Mouse (Mus musculus) testis, adult 2 months (tissue): ENCODE measurements at regions not wholly inside any gene's neighbourhood (a gene's known extent, or its start where the extent isn't known, plus 50 kb on each side); places are given as distances from the start of the nearest gene placed in this dataset.

Experiments used
- H3K27ac ChIP-seq: fragments of 200-500 bp; 2 replicates; pipeline ENCODE4 v1.5.1; 2012; ENCODE audit warnings: low read depth, low read length; ENCODE audit not compliant: control insufficient read depth, insufficient read depth
- H3K27me3 ChIP-seq: fragments of 200-500 bp; 2 replicates; pipeline ENCODE4 v1.6.1; 2012; ENCODE audit warnings: mild to moderate bottlenecking, low read length, moderate library complexity; ENCODE audit not compliant: control insufficient read depth, insufficient read depth
- H3K36me3 ChIP-seq: fragments of 200-500 bp; 2 replicates; pipeline ENCODE4 v1.6.1; 2012; ENCODE audit warnings: mild to moderate bottlenecking, low read length; ENCODE audit not compliant: control insufficient read depth, insufficient read depth
- H3K4me1 ChIP-seq: fragments of 200-500 bp; 2 replicates; pipeline ENCODE4 v1.6.1; 2012; ENCODE audit warnings: low read length; ENCODE audit not compliant: control insufficient read depth, insufficient read depth
- H3K4me3 ChIP-seq: fragments of 200-500 bp; 2 replicates; pipeline ENCODE4 v1.5.1; 2012; ENCODE audit warnings: low read depth, mild to moderate bottlenecking, low read length, moderate library complexity, mixed read lengths; ENCODE audit not compliant: control insufficient read depth
- CTCF ChIP-seq: fragments of 200-500 bp; IDR thresholded peaks from 2 replicates; pipeline ENCODE4 v1.5.1; 2012; ENCODE audit warnings: low read depth, mild to moderate bottlenecking, inconsistent platforms, low read length, moderate library complexity; ENCODE audit not compliant: control insufficient read depth, insufficient read depth, insufficient replicate concordance
- POLR2A ChIP-seq: fragments of 200-500 bp; IDR thresholded peaks from 2 replicates; pipeline ENCODE4 v1.6.1; 2012; ENCODE audit warnings: low read depth, mild to moderate bottlenecking, inconsistent platforms, low read length, moderate library complexity; ENCODE audit not compliant: control insufficient read depth

GRCm38 (mm10) chr5:33527316-33527715, 93.5 kb upstream of the Nkx1-1 start:
- no peaks in the 10 kb centered on the region for H3K27me3 ChIP-seq
- peak overlapping the region; percentile 66 for H3K4me3 ChIP-seq

DNA sequence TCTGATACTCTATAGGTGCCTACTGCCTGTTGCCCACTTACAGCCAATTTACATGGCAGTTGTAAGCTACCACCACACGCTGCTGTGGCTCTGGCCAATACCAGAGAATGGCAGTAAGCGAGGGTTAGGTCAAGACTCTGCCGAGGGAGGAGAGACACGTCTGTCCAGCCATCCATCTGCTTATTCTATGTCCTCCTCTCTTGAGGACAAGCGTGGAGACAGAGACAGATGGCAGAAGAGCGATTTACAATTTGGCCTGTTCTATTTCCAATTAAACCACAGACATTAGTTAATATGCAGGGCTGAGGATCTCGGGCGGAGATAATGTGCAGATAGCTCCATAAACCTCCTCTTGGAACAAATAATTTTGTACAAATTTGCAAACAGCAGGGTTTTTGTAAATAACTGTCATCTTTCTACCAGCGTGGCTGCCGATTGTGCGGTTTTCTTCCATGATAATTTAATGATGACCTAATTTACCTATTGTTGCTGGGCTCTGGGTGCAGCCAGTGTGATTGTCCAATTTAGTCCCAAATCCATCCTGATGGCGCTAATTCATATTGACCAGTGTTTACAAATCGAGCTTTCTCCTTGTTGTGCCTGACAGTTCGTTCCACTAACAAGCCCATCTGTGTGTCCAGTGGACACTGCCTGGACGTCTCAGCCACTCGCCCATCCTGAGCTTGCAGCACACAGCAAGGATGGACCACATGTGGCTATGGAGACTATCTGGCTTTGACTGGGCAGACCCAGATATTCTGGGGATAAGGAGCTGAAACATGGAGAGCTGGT, 88.4 kb upstream of the Nkx1-1 start:
- Histone ChIP-seq H3K36me3 (no peaks in the 10 kb centered on the region), H3K27me3 (no peaks in the 10 kb centered on the region), H3K4me1 (peaks cover 5% of the 10 kb centered on the region; the same call in 1 of the 2 replicates), H3K27ac (no peak overlapping the region), H3K4me3 (no peak overlapping the region)
- TF ChIP-seq POLR2A (no peak), CTCF (no peak)

More at GRCm38 (mm10) chr5:33527316-33527715, 93.5 kb upstream of the Nkx1-1 start:
- Histone ChIP-seq H3K4me1 (peaks cover 13% of the 10 kb centered on the region), H3K36me3 (no peaks in the 10 kb centered on the region), H3K27ac (peak overlapping the region; percentile 8; the same call in 1 of the 2 replicates)
- no peak for TF ChIP-seq CTCF
- TF ChIP-seq POLR2A: no peak

- Histone ChIP-seq H3K36me3 (no peaks in the 10 kb centered on the region), H3K4me1 (no peaks in the 10 kb centered on the region), H3K27ac (no peak overlapping the region), H3K4me3 (no peak overlapping the region), H3K27me3 (no peaks in the 10 kb centered on the region)
- no peak for TF ChIP-seq POLR2A
- TF ChIP-seq CTCF: no peak
Observed at GRCm38 (mm10) chr5:33520856-33521255, 87.1 kb upstream of the Nkx1-1 start.

DNA sequence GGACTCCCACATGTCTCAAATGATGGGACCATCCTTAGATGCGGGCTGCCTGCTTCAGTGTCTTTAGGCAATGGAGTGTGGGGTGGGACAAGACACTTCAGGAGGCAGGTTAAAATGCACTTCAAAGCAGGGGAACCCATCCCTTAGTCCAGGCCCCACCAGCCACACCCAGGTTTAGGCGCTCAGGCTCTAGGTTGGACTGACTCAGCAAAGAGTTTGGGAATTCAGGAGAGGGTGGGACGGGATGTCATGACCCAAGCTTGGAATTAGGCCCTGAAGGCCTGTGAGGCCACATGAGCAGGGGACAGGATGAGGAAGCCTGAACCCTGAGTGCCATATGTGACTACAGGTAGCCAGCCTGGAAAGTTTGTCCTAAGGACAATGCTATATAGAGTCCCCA, 85.6 kb upstream of the Nkx1-1 start:
- no peak for TF ChIP-seq POLR2A
- TF ChIP-seq CTCF: no peak
- H3K36me3 ChIP-seq: no peaks in the 10 kb centered on the region
- no peak overlapping the region for H3K27ac ChIP-seq
- no peak overlapping the region for H3K4me3 ChIP-seq
- H3K27me3 ChIP-seq: no peaks in the 10 kb centered on the region
- no peaks in the 10 kb centered on the region for H3K4me1 ChIP-seq

DNA sequence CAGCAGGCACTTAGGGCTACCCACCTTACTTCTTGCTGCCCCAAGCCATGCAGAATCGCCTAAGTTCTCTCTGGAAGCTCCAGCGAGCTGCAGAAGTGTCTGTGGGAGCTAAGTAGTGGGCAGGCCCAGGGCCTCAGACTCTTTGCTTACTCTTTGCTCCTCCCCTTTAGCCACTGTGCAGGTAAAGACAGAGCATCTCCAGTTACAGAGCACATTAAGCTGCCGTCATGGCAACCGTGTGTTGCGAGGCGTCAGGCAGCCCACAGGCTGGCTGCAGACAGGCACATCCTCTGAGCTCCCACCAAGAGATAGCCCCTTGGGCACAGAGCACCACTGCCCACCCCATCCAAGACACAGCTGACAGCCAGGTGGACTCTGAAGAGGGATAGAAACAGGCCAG, 85.1 kb upstream of the Nkx1-1 start:
- Histone ChIP-seq H3K27ac (no peak overlapping the region), H3K36me3 (no peaks in the 10 kb centered on the region), H3K27me3 (no peaks in the 10 kb centered on the region), H3K4me3 (no peak overlapping the region), H3K4me1 (no peaks in the 10 kb centered on the region)
- no peak for TF ChIP-seq CTCF
- TF ChIP-seq POLR2A: no peak

DNA sequence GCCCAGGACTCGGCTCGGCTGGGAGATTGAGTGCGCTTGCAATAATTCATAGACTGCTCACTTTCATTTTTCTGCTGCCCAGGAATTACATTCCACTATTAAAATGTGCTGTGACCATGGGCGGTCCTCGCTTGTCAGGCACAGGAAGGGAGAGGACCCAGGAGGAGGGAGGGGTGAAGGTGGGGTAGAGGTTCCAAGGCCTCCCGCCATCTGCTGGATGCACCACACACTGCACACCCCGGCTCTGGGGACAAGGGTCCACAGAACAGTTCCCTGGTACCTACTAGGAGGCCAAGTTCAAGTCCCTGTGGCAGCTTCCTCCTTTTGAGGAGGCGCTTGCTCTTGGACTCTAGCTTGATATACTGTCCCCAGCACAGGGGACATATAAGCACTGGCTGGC, 83.8 kb upstream of the Nkx1-1 start:
- no peaks in the 10 kb centered on the region for H3K36me3 ChIP-seq
- no peak for TF ChIP-seq POLR2A
- no peak for TF ChIP-seq CTCF
- no peaks in the 10 kb centered on the region for H3K27me3 ChIP-seq
- no peak overlapping the region for H3K27ac ChIP-seq
- H3K4me1 ChIP-seq: no peaks in the 10 kb centered on the region; the same call in 1 of the 2 replicates
- H3K4me3 ChIP-seq: no peak overlapping the region

- peaks cover 4% of the 10 kb centered on the region; the same call in 1 of the 2 replicates for H3K4me1 ChIP-seq
- TF ChIP-seq POLR2A: no peak
- TF ChIP-seq CTCF: no peak
- no peaks in the 10 kb centered on the region for H3K36me3 ChIP-seq
- no peak overlapping the region for H3K27ac ChIP-seq
- H3K27me3 ChIP-seq: no peaks in the 10 kb centered on the region
- no peak overlapping the region for H3K4me3 ChIP-seq
Observed at GRCm38 (mm10) chr5:33516211-33516610, 82.4 kb upstream of the Nkx1-1 start.

DNA sequence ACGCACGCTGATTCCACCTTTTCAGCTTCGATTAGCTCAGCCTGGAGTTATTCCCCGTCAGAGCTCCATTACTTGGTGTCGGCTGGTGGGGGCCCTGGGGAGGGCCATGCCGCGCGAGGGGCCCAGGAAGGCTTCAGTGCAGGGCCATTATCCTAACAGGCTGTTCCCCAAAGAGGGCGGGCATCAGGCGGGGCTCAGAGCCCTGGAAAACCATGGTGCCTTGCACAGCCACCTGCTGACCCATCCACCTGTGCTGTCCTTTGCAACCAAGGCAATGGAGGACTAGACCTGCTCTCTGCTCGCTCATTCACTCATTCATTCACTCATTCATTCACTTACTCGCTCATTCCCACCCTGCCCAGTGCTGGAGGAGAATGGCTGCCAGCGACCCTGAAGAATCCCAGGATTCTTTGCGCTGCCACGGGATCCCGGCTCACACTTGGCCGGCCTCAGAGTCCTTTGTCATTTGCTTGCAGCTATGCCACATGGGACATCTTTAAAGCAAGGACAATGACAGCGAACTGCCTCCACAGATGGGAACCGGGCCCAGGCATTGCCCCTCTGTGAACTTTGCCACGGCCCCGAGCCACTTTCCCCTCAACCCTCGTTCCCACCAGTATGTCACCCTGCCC, 78.6 kb upstream of the Nkx1-1 start:
- H3K36me3 ChIP-seq: no peaks in the 10 kb centered on the region
- H3K27ac ChIP-seq: no peak overlapping the region
- H3K27me3 ChIP-seq: no peaks in the 10 kb centered on the region

More for the DNA sequence above, 78.6 kb upstream of the Nkx1-1 start:
- no peak for TF ChIP-seq POLR2A
- TF ChIP-seq CTCF: no peak
- Histone ChIP-seq H3K4me1 (peaks cover 4% of the 10 kb centered on the region; the same call in 1 of the 2 replicates), H3K4me3 (peak overlapping the region; percentile 49)
